Mouse (Mus musculus) neutrophil, adult 83 days (primary cell): Measurements from ENCODE around the gene Sacm1l. TPM values are rescaled to one million over a fixed set of nuclear protein-coding genes. Genes with fewer than 3 reads are reported as not detected.

Experiments
- total RNA-seq, 2 experiments: library from RNA; stranded (reverse); gene quantifications; one replicate each; pipeline ENCODE4 v1.2.4; 2023

Sacm1l gene
- total RNA-seq: 10 to 100 TPM; 21.6 to 23.3 TPM

DNA sequence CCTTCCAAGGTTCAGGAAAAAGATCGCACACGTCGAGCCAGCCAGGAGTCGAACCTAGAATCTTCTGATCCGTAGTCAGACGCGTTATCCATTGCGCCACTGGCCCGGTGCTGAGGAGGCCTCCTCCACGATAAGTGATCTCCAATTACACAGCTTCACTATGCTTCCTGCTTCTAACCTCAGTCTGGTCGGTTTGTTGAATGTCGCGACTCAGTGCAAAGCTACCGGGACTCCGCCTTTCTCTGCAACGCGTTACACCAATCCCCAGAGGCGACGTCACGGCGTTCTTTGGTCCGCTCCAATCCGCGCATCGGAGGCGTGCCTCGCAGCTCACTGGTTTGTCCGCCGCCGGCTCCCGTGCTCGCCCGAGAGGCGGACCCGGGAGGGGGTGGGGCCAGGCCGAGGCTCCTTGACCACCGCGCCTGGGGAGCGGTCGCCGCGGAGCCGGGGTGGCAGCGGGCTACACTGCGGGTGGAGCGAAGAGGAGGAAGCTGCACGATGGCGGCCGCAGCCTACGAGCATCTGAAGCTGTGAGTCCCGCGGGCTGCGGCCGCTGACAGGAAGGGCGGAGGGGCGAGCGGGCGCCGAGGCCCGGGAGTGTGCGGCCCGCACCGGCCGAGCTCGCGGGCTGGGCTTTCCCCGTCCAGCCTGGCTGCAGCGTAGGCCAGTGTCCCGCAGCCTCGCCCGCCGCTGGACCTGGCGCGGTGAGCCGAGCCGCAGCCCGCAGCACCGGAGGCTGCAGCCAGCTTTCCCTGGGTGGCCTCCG, at the start of gene Sacm1l:
Gene Sacm1l, plus strand, starts transcription at position 368 of the 766 bp plus-strand sequence.

DNA sequence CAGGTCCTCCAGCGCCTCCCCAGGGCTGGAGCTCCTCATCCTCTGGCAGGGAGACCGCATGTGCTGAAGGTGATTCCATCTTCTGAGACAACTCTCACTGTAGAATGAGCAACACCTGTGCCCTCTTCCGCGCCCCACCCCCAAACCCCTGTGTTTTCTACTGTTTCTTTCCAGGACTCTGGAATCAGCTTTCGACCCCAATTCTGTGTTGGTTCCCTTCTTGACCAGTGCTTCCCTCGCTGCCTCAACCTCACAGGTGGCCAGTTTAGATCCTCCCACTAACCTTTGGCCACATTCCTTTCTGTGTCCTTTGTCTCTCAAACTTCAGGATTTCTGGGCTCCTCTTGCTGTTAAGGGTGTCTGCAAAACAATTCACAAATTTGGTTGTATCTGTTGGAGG, 102.7 kb downstream of the Sacm1l start, which contains the start of gene Slc6a20b:
Gene Slc6a20b, minus strand, starts transcription at position 285 of the 400 bp plus-strand sequence.

Other genes starting within 250 kb of the Sacm1l start
- 100 to 1,000 TPM; 280 to 370 TPM for gene Lars2, start 162.8 kb upstream of the Sacm1l start, total RNA-seq
- gene Limd1, start 51.1 kb upstream of the Sacm1l start, total RNA-seq: 10 to 100 TPM; 33.5 to 38.8 TPM
- under 1 TPM; 0.09 to 0.13 TPM for gene Slc6a20b, start 102.8 kb downstream of the Sacm1l start, total RNA-seq
- gene Ccr9, start 148.7 kb downstream of the Sacm1l start, total RNA-seq: under 1 TPM; 0.31 to 0.46 TPM
- 1 to 10 TPM; 3.2 to 4.9 TPM for gene Slc6a20a, start 149.1 kb downstream of the Sacm1l start, total RNA-seq
- gene Lztfl1, start 187.9 kb downstream of the Sacm1l start, total RNA-seq: 10 to 100 TPM; 16.8 to 21.5 TPM